Mouse (Mus musculus): ENCODE data around the gene Armc5. TPM values are rescaled to one million over a fixed set of nuclear protein-coding genes. Genes with fewer than 3 reads are reported as not detected.

The Armc5 gene
- polyA plus RNA-seq, 1 experiment: 57.1 TPM

GRCm38 (mm10) chr7:128267813-128268212 lies 30.7 kb downstream of the Armc5 start:
- WGBS: 79% methylated on average over 7 of the region's 7 CpGs
- H3K27me3 ChIP-seq (ENCODE audit: control insufficient read depth, insufficient read depth, low read length): 0 out of 2 replicates have a peak, but pooled peaks cover 2% of the 10 kb centered on the region
- no peak overlapping the region for H3K27ac ChIP-seq (ENCODE audit: insufficient read depth, low read depth, low read length)
- TF ChIP-seq CTCF (IDR thresholded peaks at IDR 0.05; ENCODE audit: extremely low read depth, insufficient read length, insufficient replicate concordance, low read depth, low read length): no peak
- TF ChIP-seq POLR2A (IDR thresholded peaks at IDR 0.05; ENCODE audit: low read depth, low read length): no peak
- H3K4me1 ChIP-seq (ENCODE audit: control insufficient read depth, insufficient read depth, insufficient read length, low read length): peaks cover 6% of the 10 kb centered on the region; the same call in 1 of the 2 replicates
- H3K36me3 ChIP-seq (ENCODE audit: control insufficient read depth, insufficient read depth, low read length): peaks cover 16% of the 10 kb centered on the region; the same call in 1 of the 2 replicates
- H3K4me3 ChIP-seq (ENCODE audit: low read depth, low read length): no peak overlapping the region

GRCm38 (mm10) chr7:128270431-128270850 lies 33.3 kb downstream of the Armc5 start:
- Histone ChIP-seq H3K27ac (ENCODE audit: insufficient read depth, low read depth, low read length) (no peak overlapping the region), H3K36me3 (ENCODE audit: control insufficient read depth, insufficient read depth, low read length) (peaks cover 36% of the 10 kb centered on the region), H3K4me1 (ENCODE audit: control insufficient read depth, insufficient read depth, insufficient read length, low read length) (peaks cover 6% of the 10 kb centered on the region; the same call in 1 of the 2 replicates), H3K4me3 (ENCODE audit: low read depth, low read length) (no peak overlapping the region), H3K27me3 (ENCODE audit: control insufficient read depth, insufficient read depth, low read length) (0 out of 2 replicates have a peak, but pooled peaks cover 2% of the 10 kb centered on the region)
- 32% methylated on average over 13 of the region's 13 CpGs for WGBS
- no peak for TF ChIP-seq CTCF (IDR thresholded peaks at IDR 0.05; ENCODE audit: extremely low read depth, insufficient read length, insufficient replicate concordance, low read depth, low read length)
- no peak for TF ChIP-seq POLR2A (IDR thresholded peaks at IDR 0.05; ENCODE audit: low read depth, low read length)

GRCm38 (mm10) chr7:128271496-128271895 lies 34.4 kb downstream of the Armc5 start:
- Histone ChIP-seq H3K4me1 (ENCODE audit: control insufficient read depth, insufficient read depth, insufficient read length, low read length) (peaks cover 6% of the 10 kb centered on the region; the same call in 1 of the 2 replicates), H3K27me3 (ENCODE audit: control insufficient read depth, insufficient read depth, low read length) (no peaks in the 10 kb centered on the region), H3K36me3 (ENCODE audit: control insufficient read depth, insufficient read depth, low read length) (peaks cover 44% of the 10 kb centered on the region), H3K4me3 (ENCODE audit: low read depth, low read length) (no peak overlapping the region), H3K27ac (ENCODE audit: insufficient read depth, low read depth, low read length) (no peak overlapping the region)
- WGBS: 90% methylated on average over 9 of the region's 9 CpGs
- TF ChIP-seq POLR2A (IDR thresholded peaks at IDR 0.05; ENCODE audit: low read depth, low read length) (no peak), CTCF (IDR thresholded peaks at IDR 0.05; ENCODE audit: extremely low read depth, insufficient read length, insufficient replicate concordance, low read depth, low read length) (no peak)

- H3K36me3 ChIP-seq (ENCODE audit: control insufficient read depth, insufficient read depth, low read length): peaks cover 69% of the 10 kb centered on the region
- whole genome bisulfite sequencing: 92% methylated on average over 6 of the region's 6 CpGs
- no peaks in the 10 kb centered on the region for H3K4me1 ChIP-seq (ENCODE audit: control insufficient read depth, insufficient read depth, insufficient read length, low read length)
- TF ChIP-seq POLR2A (IDR thresholded peaks at IDR 0.05; ENCODE audit: low read depth, low read length) (no peak), CTCF (IDR thresholded peaks at IDR 0.05; ENCODE audit: extremely low read depth, insufficient read length, insufficient replicate concordance, low read depth, low read length) (no peak)
- H3K27me3 ChIP-seq (ENCODE audit: control insufficient read depth, insufficient read depth, low read length): no peaks in the 10 kb centered on the region
- no peak overlapping the region for H3K4me3 ChIP-seq (ENCODE audit: low read depth, low read length)
- no peak overlapping the region for H3K27ac ChIP-seq (ENCODE audit: insufficient read depth, low read depth, low read length)
Observed at GRCm38 (mm10) chr7:128276051-128276450, 38.9 kb downstream of the Armc5 start.

- Histone ChIP-seq H3K4me1 (ENCODE audit: control insufficient read depth, insufficient read depth, insufficient read length, low read length) (no peaks in the 10 kb centered on the region), H3K36me3 (ENCODE audit: control insufficient read depth, insufficient read depth, low read length) (peaks cover 40% of the 10 kb centered on the region), H3K27ac (ENCODE audit: insufficient read depth, low read depth, low read length) (no peak overlapping the region), H3K27me3 (ENCODE audit: control insufficient read depth, insufficient read depth, low read length) (no peaks in the 10 kb centered on the region), H3K4me3 (ENCODE audit: low read depth, low read length) (no peak overlapping the region)
- no peak for TF ChIP-seq CTCF (IDR thresholded peaks at IDR 0.05; ENCODE audit: extremely low read depth, insufficient read length, insufficient replicate concordance, low read depth, low read length)
- no peak for TF ChIP-seq POLR2A (IDR thresholded peaks at IDR 0.05; ENCODE audit: low read depth, low read length)
- 95% methylated on average over 4 of the region's 4 CpGs for WGBS
Observed at GRCm38 (mm10) chr7:128279750-128280149, 42.6 kb downstream of the Armc5 start.

GRCm38 (mm10) chr7:128281765-128282164 lies 44.6 kb downstream of the Armc5 start:
- no peak for TF ChIP-seq CTCF (IDR thresholded peaks at IDR 0.05; ENCODE audit: extremely low read depth, insufficient read length, insufficient replicate concordance, low read depth, low read length)
- no peak for TF ChIP-seq POLR2A (IDR thresholded peaks at IDR 0.05; ENCODE audit: low read depth, low read length)
- WGBS: 94% methylated on average over 11 of the region's 11 CpGs
- H3K27ac ChIP-seq (ENCODE audit: insufficient read depth, low read depth, low read length): no peak overlapping the region
- H3K36me3 ChIP-seq (ENCODE audit: control insufficient read depth, insufficient read depth, low read length): peaks cover 26% of the 10 kb centered on the region
- H3K27me3 ChIP-seq (ENCODE audit: control insufficient read depth, insufficient read depth, low read length): no peaks in the 10 kb centered on the region
- no peak overlapping the region for H3K4me3 ChIP-seq (ENCODE audit: low read depth, low read length)
- H3K4me1 ChIP-seq (ENCODE audit: control insufficient read depth, insufficient read depth, insufficient read length, low read length): no peaks in the 10 kb centered on the region

- TF ChIP-seq POLR2A (IDR thresholded peaks at IDR 0.05; ENCODE audit: low read depth, low read length) (no peak), CTCF (IDR thresholded peaks at IDR 0.05; ENCODE audit: extremely low read depth, insufficient read length, insufficient replicate concordance, low read depth, low read length) (no peak)
- WGBS: 28% methylated on average over 7 of the region's 7 CpGs
- H3K36me3 ChIP-seq (ENCODE audit: control insufficient read depth, insufficient read depth, low read length): peaks cover 27% of the 10 kb centered on the region
Observed at GRCm38 (mm10) chr7:128282532-128283244, 45.5 kb downstream of the Armc5 start.

More at GRCm38 (mm10) chr7:128282532-128283244, 45.5 kb downstream of the Armc5 start:
- H3K27ac ChIP-seq (ENCODE audit: insufficient read depth, low read depth, low read length): peak overlapping the region; percentile 29; the same call in 1 of the 2 replicates
- no peak overlapping the region for H3K4me3 ChIP-seq (ENCODE audit: low read depth, low read length)
- H3K27me3 ChIP-seq (ENCODE audit: control insufficient read depth, insufficient read depth, low read length): no peaks in the 10 kb centered on the region
- H3K4me1 ChIP-seq (ENCODE audit: control insufficient read depth, insufficient read depth, insufficient read length, low read length): peaks cover 3% of the 10 kb centered on the region; the same call in 1 of the 2 replicates
